ENCODE assay signal across 19 mouse cellular contexts in genomic region chr5:29636298-29636697, GRCm38 (mm10).
DNase-seq lines count a peak whose midpoint lies in the region; ATAC-seq lines count a peak whose summit lies in the region.
"Had no signal": no experiment of that assay in that cellular context is flagged by ENCODE, and none has a peak within 500 bp of the region (broad histone marks: within the 10 kb centered on the region; RNA-seq: fewer than 3 reads in every experiment).

No protein-coding gene starts in this region.

- H3K27ac ChIP-seq in liver, embryonic 15.5 days (replicated peaks): no peak overlapping the region; the same call in 1 of the 2 replicates
- H3K27ac ChIP-seq: forebrain, embryonic 13.5 days; heart, adult 2 months; hindbrain, embryonic 10.5 days; kidney, postnatal 0 days had no signal

- DNase-seq in spleen, postnatal 36 days (ENCODE audit: low spot score in 2 of 2): peak; percentile 10 to 40
- no peak for DNase-seq in spleen, postnatal 14 days (ENCODE audit: low spot score in 2 of 2)
- no peak for DNase-seq in kidney, adult 9 months
- DNase-seq in kidney, postnatal 4 days: no peak
- no peak for DNase-seq in heart, adult 18-20 months
- DNase-seq: adrenal gland, adult 2 months; cerebellum, adult 11 months; cerebellum, postnatal 25 days; heart, adult 2 months; kidney, adult 11 months; left cerebral cortex, postnatal 4 days; right cerebral cortex, postnatal 4 days; thymus, postnatal 25 days had no signal

- peaks cover 58% of the 10 kb centered on the region for H3K36me3 ChIP-seq in liver, embryonic 15.5 days (replicated peaks)

- H3K4me2 ChIP-seq in liver, embryonic 15.5 days: no peak overlapping the region
- H3K4me2 ChIP-seq: forebrain, embryonic 13.5 days had no signal

- H3K9me3 ChIP-seq in liver, embryonic 15.5 days (replicated peaks): no peaks in the 10 kb centered on the region
- H3K9me3 ChIP-seq: forebrain, embryonic 13.5 days; hindbrain, embryonic 10.5 days had no signal

- no peak overlapping the region for H3K4me3 ChIP-seq in liver, embryonic 15.5 days (replicated peaks)
- H3K4me3 ChIP-seq: forebrain, embryonic 13.5 days; heart, adult 2 months; hindbrain, embryonic 10.5 days had no signal

- H3K27me3 ChIP-seq in liver, embryonic 15.5 days: no peaks in the 10 kb centered on the region
- H3K27me3 ChIP-seq: forebrain, embryonic 13.5 days had no signal

- ATAC-seq in erythroblast, adult 5-6 weeks (replicated peaks; ENCODE audit: low FRiP score, poor library complexity, severe bottlenecking): peak; percentile 88
- ATAC-seq in liver, embryonic 15.5 days (ENCODE audit: insufficient read depth): peak; percentile 65
- ATAC-seq: forebrain, embryonic 13.5 days; midbrain, embryonic 16.5 days had no signal

- H3K4me1 ChIP-seq in liver, embryonic 15.5 days (replicated peaks): peaks cover 10% of the 10 kb centered on the region
- H3K4me1 ChIP-seq: forebrain, embryonic 13.5 days; hindbrain, embryonic 10.5 days had no signal

- H3K9ac ChIP-seq in liver, embryonic 15.5 days: no peak overlapping the region
- H3K9ac ChIP-seq: forebrain, embryonic 13.5 days had no signal

Comparison
In these comparisons a context has a peak if more than half of its experiments do, and no peak if none do; other contexts are left out.
1. DNase-seq: peak in spleen, postnatal 36 days (2 of 2); none in spleen, postnatal 14 days (0 of 2), kidney, adult 9 months (single experiment), kidney, postnatal 4 days (0 of 2) and heart, adult 18-20 months (0 of 2).